In genomic region chr4:138164860-138165259, GRCm38 (mm10) we compare ENCODE assay signal across 23 mouse cellular contexts. TPM values are rescaled to one million over a fixed set of nuclear protein-coding genes. Genes with fewer than 3 reads are reported as not detected.
A peak's percentile ranks its signal among the peaks of the same experiment; 100 is the strongest.
DNase-seq lines count a peak whose midpoint lies in the region; ATAC-seq lines count a peak whose summit lies in the region.
"Had no signal": no experiment of that assay in that cellular context is flagged by ENCODE, and none has a peak within 500 bp of the region (broad histone marks: within the 10 kb centered on the region; RNA-seq: fewer than 3 reads in every experiment).

No protein-coding gene starts in this region.

- H3K9ac ChIP-seq in forebrain, embryonic 12.5 days, result no peak overlapping the region
- H3K9ac ChIP-seq in forebrain, embryonic 16.5 days (replicated peaks; ENCODE audit: low read depth, low read length), result no peak overlapping the region
- no peak overlapping the region for H3K9ac ChIP-seq in heart, embryonic 13.5 days
- no peak overlapping the region for H3K9ac ChIP-seq in hindbrain, embryonic 16.5 days (ENCODE audit: low read depth, low read length)
- H3K9ac ChIP-seq in neural tube, embryonic 13.5 days, result no peak overlapping the region
- no peak overlapping the region for H3K9ac ChIP-seq in neural tube, embryonic 15.5 days (replicated peaks)
- H3K9ac ChIP-seq: hindbrain, embryonic 15.5 days; kidney, embryonic 15.5 days; limb, embryonic 13.5 days; lung, embryonic 15.5 days; midbrain, embryonic 13.5 days had no signal

- 98% methylated on average over 2 of the region's 2 CpGs for WGBS in forebrain, embryonic 12.5 days
- 90% methylated on average over 2 of the region's 2 CpGs for WGBS in forebrain, embryonic 16.5 days
- WGBS in heart, embryonic 13.5 days, result 82% methylated on average over 2 of the region's 2 CpGs
- WGBS in hindbrain, embryonic 10.5 days, result 86% methylated on average over 2 of the region's 2 CpGs
- 92% methylated on average over 2 of the region's 2 CpGs for WGBS in hindbrain, embryonic 16.5 days
- 92% methylated on average over 2 of the region's 2 CpGs for WGBS in neural tube, embryonic 13.5 days
- WGBS in neural tube, embryonic 15.5 days, result 99% methylated on average over 2 of the region's 2 CpGs

- no peak overlapping the region for H3K4me3 ChIP-seq in forebrain, embryonic 12.5 days (replicated peaks)
- H3K4me3 ChIP-seq in forebrain, embryonic 16.5 days (replicated peaks; ENCODE audit: low read length), result no peak overlapping the region
- H3K4me3 ChIP-seq in heart, embryonic 13.5 days, result no peak overlapping the region
- no peak overlapping the region for H3K4me3 ChIP-seq in hindbrain, embryonic 10.5 days
- H3K4me3 ChIP-seq in hindbrain, embryonic 16.5 days (ENCODE audit: low read length), result no peak overlapping the region
- H3K4me3 ChIP-seq in neural tube, embryonic 13.5 days, result no peak overlapping the region
- no peak overlapping the region for H3K4me3 ChIP-seq in neural tube, embryonic 15.5 days (replicated peaks)
- H3K4me3 ChIP-seq: erythroblast, embryonic 14.5 days; hindbrain, embryonic 15.5 days; kidney, embryonic 15.5 days; limb, embryonic 13.5 days; lung, embryonic 15.5 days; midbrain, embryonic 13.5 days had no signal

- no peak for ATAC-seq in forebrain, embryonic 12.5 days (ENCODE audit: low FRiP score)
- ATAC-seq in forebrain, embryonic 16.5 days, result no peak
- no peak for ATAC-seq in heart, embryonic 13.5 days (ENCODE audit: extremely low read depth, insufficient number of reproducible peaks, low FRiP score, low TSS enrichment)
- ATAC-seq in hindbrain, embryonic 16.5 days, result no peak
- no peak for ATAC-seq in neural tube, embryonic 13.5 days (ENCODE audit: low read depth)
- no peak for ATAC-seq in neural tube, embryonic 15.5 days (ENCODE audit: low FRiP score)
- ATAC-seq: midbrain, embryonic 13.5 days had no signal

- no peaks in the 10 kb centered on the region for H3K27me3 ChIP-seq in forebrain, embryonic 12.5 days
- no peaks in the 10 kb centered on the region for H3K27me3 ChIP-seq in forebrain, embryonic 16.5 days (replicated peaks; ENCODE audit: control insufficient read depth, insufficient read depth, low read length)
- H3K27me3 ChIP-seq in heart, embryonic 13.5 days (replicated peaks), result no peaks in the 10 kb centered on the region
- no peaks in the 10 kb centered on the region for H3K27me3 ChIP-seq in hindbrain, embryonic 10.5 days (ENCODE audit: insufficient read depth, poor library complexity, severe bottlenecking)
- H3K27me3 ChIP-seq in hindbrain, embryonic 16.5 days (replicated peaks; ENCODE audit: control insufficient read depth, insufficient read depth, low read length), result no peaks in the 10 kb centered on the region
- no peaks in the 10 kb centered on the region for H3K27me3 ChIP-seq in neural tube, embryonic 13.5 days
- no peaks in the 10 kb centered on the region for H3K27me3 ChIP-seq in neural tube, embryonic 15.5 days (replicated peaks)
- H3K27me3 ChIP-seq: hindbrain, embryonic 15.5 days; kidney, embryonic 15.5 days; limb, embryonic 13.5 days; lung, embryonic 15.5 days; midbrain, embryonic 13.5 days had no signal

- H3K4me1 ChIP-seq in forebrain, embryonic 12.5 days, result peaks cover 16% of the 10 kb centered on the region
- peaks cover 9% of the 10 kb centered on the region; the same call in 1 of the 2 replicates for H3K4me1 ChIP-seq in forebrain, embryonic 16.5 days (replicated peaks; ENCODE audit: control insufficient read depth, insufficient read depth, low read length)
- H3K4me1 ChIP-seq in heart, embryonic 13.5 days, result peaks cover 48% of the 10 kb centered on the region
- peaks cover 7% of the 10 kb centered on the region; the same call in 1 of the 2 replicates for H3K4me1 ChIP-seq in hindbrain, embryonic 10.5 days (replicated peaks)
- peaks cover 4% of the 10 kb centered on the region; the same call in 1 of the 2 replicates for H3K4me1 ChIP-seq in hindbrain, embryonic 16.5 days (ENCODE audit: control insufficient read depth, insufficient read depth, low read depth, low read length)
- H3K4me1 ChIP-seq in neural tube, embryonic 13.5 days (replicated peaks), result peaks cover 16% of the 10 kb centered on the region
- H3K4me1 ChIP-seq in neural tube, embryonic 15.5 days, result no peaks in the 10 kb centered on the region
- H3K4me1 ChIP-seq: kidney, embryonic 15.5 days; limb, embryonic 13.5 days; lung, embryonic 15.5 days had no signal

- H3K9me3 ChIP-seq in forebrain, embryonic 12.5 days, result no peaks in the 10 kb centered on the region
- no peaks in the 10 kb centered on the region for H3K9me3 ChIP-seq in forebrain, embryonic 16.5 days (ENCODE audit: control insufficient read depth, low read length)
- no peaks in the 10 kb centered on the region for H3K9me3 ChIP-seq in heart, embryonic 13.5 days
- H3K9me3 ChIP-seq in hindbrain, embryonic 10.5 days, result no peaks in the 10 kb centered on the region
- H3K9me3 ChIP-seq in hindbrain, embryonic 16.5 days (ENCODE audit: control insufficient read depth, low read length), result no peaks in the 10 kb centered on the region
- no peaks in the 10 kb centered on the region for H3K9me3 ChIP-seq in neural tube, embryonic 13.5 days
- no peaks in the 10 kb centered on the region for H3K9me3 ChIP-seq in neural tube, embryonic 15.5 days (replicated peaks)
- H3K9me3 ChIP-seq: G1E; hindbrain, embryonic 15.5 days; kidney, embryonic 15.5 days; limb, embryonic 13.5 days; lung, embryonic 15.5 days; midbrain, embryonic 13.5 days had no signal

- peaks cover 79% of the 10 kb centered on the region for H3K36me3 ChIP-seq in forebrain, embryonic 12.5 days (replicated peaks)
- H3K36me3 ChIP-seq in forebrain, embryonic 16.5 days (ENCODE audit: control insufficient read depth, insufficient read depth), result peaks cover 10% of the 10 kb centered on the region; the same call in 1 of the 2 replicates
- peaks cover 87% of the 10 kb centered on the region for H3K36me3 ChIP-seq in heart, embryonic 13.5 days
- H3K36me3 ChIP-seq in hindbrain, embryonic 10.5 days, result peaks cover 97% of the 10 kb centered on the region
- H3K36me3 ChIP-seq in hindbrain, embryonic 16.5 days (ENCODE audit: control insufficient read depth, insufficient read depth, low read length), result peaks cover 13% of the 10 kb centered on the region
- H3K36me3 ChIP-seq in neural tube, embryonic 13.5 days, result peaks cover 86% of the 10 kb centered on the region
- peaks cover 56% of the 10 kb centered on the region for H3K36me3 ChIP-seq in neural tube, embryonic 15.5 days

- H3K4me2 ChIP-seq in forebrain, embryonic 12.5 days, result no peak overlapping the region
- no peak overlapping the region for H3K4me2 ChIP-seq in forebrain, embryonic 16.5 days (ENCODE audit: low read length)
- H3K4me2 ChIP-seq in heart, embryonic 13.5 days, result no peak overlapping the region
- no peak overlapping the region for H3K4me2 ChIP-seq in hindbrain, embryonic 16.5 days (ENCODE audit: low read length)
- no peak overlapping the region for H3K4me2 ChIP-seq in neural tube, embryonic 13.5 days
- H3K4me2 ChIP-seq in neural tube, embryonic 15.5 days, result no peak overlapping the region
- H3K4me2 ChIP-seq: hindbrain, embryonic 15.5 days; kidney, embryonic 15.5 days; limb, embryonic 13.5 days; liver, embryonic 11.5 days; lung, embryonic 15.5 days; midbrain, embryonic 13.5 days had no signal

- H3K27ac ChIP-seq in forebrain, embryonic 12.5 days, result 0 out of 2 replicates have a peak overlapping the region, but pooled peaks have one; percentile 74
- H3K27ac ChIP-seq in forebrain, embryonic 16.5 days (ENCODE audit: low read length), result no peak overlapping the region
- peak overlapping the region; percentile 86 for H3K27ac ChIP-seq in heart, embryonic 13.5 days (replicated peaks)
- H3K27ac ChIP-seq in hindbrain, embryonic 10.5 days, result peak overlapping the region; percentile 25; the same call in 1 of the 2 replicates
- H3K27ac ChIP-seq in hindbrain, embryonic 16.5 days (ENCODE audit: low read depth, low read length), result no peak overlapping the region
- H3K27ac ChIP-seq in neural tube, embryonic 13.5 days (replicated peaks), result 0 out of 2 replicates have a peak overlapping the region, but pooled peaks have one; percentile 63
- no peak overlapping the region for H3K27ac ChIP-seq in neural tube, embryonic 15.5 days (replicated peaks)
- H3K27ac ChIP-seq: hindbrain, embryonic 15.5 days; limb, embryonic 13.5 days; lung, embryonic 15.5 days had no signal

- no peak for DNase-seq in heart, adult 18-20 months
- DNase-seq in hindbrain, embryonic 10.5 days (ENCODE audit: low spot score), result no peak
- DNase-seq: adrenal gland, adult 8-10 months; cerebellum, adult 2 months; cerebellum, postnatal 14 days; gastrocnemius, postnatal 25 days; kidney, adult 18-20 months; thymus, adult 2 months; thymus, postnatal 36 days had no signal

RNA-seq across cellular contexts. Expression of gene Hp1bp3, which starts 51.2 kb away (rescaled TPM):
- polyA plus RNA-seq in forebrain, embryonic 12.5 days (2016; fragmentation: Nextera tagmentation; extraction: Ambion mirVana), result 214 and 229 TPM in 2 replicates
- polyA plus RNA-seq in forebrain, embryonic 16.5 days (2015; fragmentation: Nextera tagmentation; extraction: Ambion mirVana), result 233 and 263 TPM in 2 replicates
- 94.5 and 104 TPM in 2 replicates for polyA plus RNA-seq in heart, embryonic 13.5 days (2015; fragmentation: Nextera tagmentation; extraction: Ambion mirVana)
- total RNA-seq in heart, adult 18-20 months (2021), result 10 to 100 TPM; 84.3 to 85.1 TPM
- polyA plus RNA-seq in hindbrain, embryonic 10.5 days (2016; fragmentation: Nextera tagmentation; extraction: Ambion mirVana), result 146 and 148 TPM in 2 replicates
- polyA plus RNA-seq in hindbrain, embryonic 16.5 days (2015; fragmentation: Nextera tagmentation; extraction: Ambion mirVana), result 155 and 174 TPM in 2 replicates
- polyA plus RNA-seq in neural tube, embryonic 13.5 days (2015; fragmentation: Nextera tagmentation; extraction: Ambion mirVana), result 172 and 212 TPM in 2 replicates
- polyA plus RNA-seq in neural tube, embryonic 15.5 days (2015; fragmentation: Nextera tagmentation; extraction: Ambion mirVana), result 157 and 167 TPM in 2 replicates

Comparison
In these comparisons a context has a peak if more than half of its experiments do, and no peak if none do; other contexts are left out.
1. H3K27ac ChIP-seq: peak in forebrain, embryonic 12.5 days (single experiment), heart, embryonic 13.5 days (single experiment), hindbrain, embryonic 10.5 days (single experiment) and neural tube, embryonic 13.5 days (single experiment); none in forebrain, embryonic 16.5 days (single experiment), hindbrain, embryonic 16.5 days (single experiment) and neural tube, embryonic 15.5 days (single experiment).